Mouse (Mus musculus) CD4-positive, CD25-positive, alpha-beta regulatory T cell, adult 2 months (primary cell): ENCODE data around the gene Bag3.
"Not testable (repeated sequence)": the region's sequence is repeated elsewhere in the genome, so short reads cannot be mapped to it uniquely, and the experiment has no call there.

Experiments used
- DNase-seq: peaks from one replicate; pipeline ENCODE4 v3.0.0-alpha.2; 2012; ENCODE audit warnings: low read depth, low spot score

The Bag3 gene

DNA sequence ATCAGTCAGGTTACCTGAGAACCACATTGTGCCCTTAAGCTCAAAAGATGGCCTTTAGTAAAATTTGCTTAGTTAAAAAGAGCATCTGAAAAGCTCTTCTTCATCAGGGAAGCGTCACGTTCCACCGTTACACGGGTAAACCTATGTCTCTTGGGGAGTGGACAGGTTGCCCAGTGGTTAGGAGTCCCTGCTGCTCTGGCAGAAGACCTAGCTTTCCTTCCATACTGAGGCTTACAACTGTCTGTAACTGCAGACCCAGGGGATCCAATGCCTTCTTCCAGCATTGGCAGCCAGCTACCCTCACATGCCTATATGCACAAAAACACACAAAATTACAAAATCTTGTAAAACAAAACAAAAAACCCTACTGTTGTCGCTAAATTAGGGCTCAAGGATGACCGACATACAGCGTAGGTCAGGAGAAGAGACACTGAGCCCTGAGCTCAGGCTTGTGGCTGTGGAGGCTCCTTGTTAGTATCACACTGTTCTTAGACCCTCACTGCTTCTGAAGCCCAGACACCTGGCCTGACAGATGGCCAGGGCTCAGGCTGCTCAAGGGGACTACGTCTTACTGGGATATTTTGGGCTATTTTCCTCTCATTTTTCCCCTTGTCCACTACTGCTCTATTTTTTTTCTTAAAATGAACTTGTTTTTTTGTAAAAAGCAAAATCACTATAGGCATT is 44.3 kb downstream of the Bag3 start:
- no peak for DNase-seq

DNA sequence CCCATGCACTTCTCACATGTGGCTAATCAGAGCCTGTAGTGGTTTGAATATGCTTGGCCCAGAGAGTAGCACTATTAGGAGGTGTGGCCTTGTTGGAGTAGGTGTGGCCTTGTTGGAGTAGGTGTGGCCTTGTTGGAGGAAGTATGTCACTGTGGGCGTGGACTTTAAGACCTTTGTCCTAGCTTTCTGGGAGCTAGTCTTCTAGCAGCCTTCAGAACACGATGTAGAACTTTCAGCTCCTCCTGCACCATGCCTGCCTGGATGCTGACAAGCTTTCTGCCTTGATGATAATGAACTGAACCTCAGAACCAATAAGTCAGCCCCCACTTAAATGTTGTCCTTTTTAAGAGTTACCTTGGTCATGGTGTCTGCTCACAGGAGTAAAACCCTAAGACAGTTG is 46.0 kb downstream of the Bag3 start:
- DNase-seq, result not testable (repeated sequence)

DNA sequence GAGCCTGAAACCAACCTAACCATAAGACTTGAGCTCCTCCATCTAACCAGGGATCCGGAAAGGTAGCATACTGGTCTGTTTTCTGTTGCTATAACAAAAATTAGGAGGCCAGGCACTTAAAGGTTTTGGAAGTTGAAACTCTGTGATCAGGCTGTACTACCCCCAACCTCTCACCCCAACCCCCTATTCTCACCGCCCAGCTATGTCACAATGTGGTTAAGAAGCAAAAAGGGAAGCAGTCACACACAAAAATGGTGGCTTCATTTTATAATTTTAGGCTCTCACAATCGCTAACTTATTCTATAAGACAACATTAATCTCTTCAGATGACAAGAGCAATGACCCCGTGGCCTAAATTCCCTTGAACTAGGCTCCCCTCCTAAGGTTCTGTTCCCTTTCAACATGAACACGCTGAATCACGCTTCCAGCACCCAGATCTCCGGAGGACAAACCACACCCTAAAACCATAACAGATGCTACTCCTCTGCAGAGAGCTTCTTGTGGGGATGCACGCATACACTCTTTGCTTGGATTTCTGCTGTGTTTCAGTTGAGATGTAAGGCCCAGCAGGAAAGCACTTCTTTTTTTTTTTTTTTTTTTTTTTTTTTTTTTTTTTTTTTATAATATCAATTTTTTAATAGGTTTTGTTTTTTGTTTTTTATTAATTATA is 46.7 kb downstream of the Bag3 start:
- no peak for DNase-seq

DNA sequence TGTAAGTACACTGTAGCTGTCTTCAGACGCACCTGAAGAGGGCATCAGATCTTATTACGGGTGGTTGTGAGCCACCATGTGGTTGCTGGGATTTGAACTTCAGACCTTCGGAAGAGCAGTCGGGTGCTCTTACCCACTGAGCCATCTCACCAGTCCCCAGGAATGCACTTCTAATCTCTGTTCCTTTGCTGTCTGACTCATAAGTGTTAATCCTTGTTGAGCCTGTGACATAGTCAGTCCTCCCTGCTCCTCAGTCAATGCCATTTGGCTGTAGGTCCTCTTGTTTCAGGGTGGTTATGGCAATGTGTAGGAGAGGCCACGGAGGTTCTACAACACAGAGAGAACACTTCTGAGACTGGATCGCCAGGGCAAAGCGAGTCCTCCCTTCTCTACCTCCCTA is 47.2 kb downstream of the Bag3 start:
- not testable (repeated sequence) for DNase-seq

DNA sequence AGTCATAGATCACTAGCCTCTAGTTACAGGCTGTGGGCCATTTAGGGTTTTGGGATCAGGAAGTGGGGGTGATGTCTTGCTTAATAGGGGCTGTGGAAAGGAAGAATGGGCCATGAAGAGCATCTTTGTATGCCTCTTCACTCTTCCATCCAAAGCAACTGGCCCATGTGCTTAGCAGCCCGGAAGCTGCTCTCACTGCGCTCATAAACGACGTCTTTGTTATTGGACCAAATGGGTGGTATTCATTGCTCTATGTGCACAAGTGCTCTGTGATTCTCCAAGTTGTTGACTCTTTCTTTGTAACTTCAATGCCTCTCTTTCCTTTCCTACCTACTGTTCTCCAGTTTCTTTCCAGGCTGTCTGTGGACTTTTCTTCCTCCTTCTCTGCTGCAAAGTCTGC is 48.6 kb downstream of the Bag3 start:
- DNase-seq, result no peak

DNA sequence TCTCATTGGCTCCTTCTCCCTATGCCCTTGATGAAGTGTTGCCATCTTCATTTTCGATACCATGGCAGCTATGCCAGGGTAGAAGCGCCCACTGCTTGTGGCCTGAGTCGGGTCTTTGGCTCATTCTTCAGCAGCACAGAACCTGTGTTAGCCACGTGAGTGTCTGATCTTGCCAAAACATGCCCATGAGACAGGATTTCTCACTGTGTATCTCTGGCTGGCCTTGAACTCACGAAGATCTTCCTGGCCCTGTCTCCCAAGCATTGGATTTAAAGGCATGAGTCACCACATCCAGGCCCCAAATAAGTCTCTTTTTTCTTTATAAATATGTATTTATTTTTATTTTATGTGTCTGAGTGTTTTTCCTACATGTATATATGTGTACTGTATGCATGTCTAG is 51.8 kb downstream of the Bag3 start:
- DNase-seq, result no peak

DNA sequence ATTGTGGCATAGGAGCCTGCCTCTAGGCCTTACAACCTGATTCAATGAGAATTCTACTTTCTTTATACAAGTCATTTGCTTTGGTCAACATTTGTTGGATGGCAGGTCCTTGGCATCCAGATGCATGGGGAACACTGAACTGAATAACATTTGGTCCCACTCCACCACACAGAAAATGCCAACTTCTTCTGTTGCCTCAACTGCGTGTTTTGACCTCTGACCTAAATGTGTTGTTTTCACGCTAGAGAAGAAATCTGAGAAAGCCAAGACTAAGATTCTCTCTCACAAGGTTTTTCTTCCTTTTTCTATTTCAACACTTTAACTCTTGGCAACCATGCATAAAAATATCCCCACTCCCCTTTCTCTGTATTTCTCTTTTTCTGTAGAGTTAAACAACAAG is 52.4 kb downstream of the Bag3 start:
- DNase-seq, result no peak

DNA sequence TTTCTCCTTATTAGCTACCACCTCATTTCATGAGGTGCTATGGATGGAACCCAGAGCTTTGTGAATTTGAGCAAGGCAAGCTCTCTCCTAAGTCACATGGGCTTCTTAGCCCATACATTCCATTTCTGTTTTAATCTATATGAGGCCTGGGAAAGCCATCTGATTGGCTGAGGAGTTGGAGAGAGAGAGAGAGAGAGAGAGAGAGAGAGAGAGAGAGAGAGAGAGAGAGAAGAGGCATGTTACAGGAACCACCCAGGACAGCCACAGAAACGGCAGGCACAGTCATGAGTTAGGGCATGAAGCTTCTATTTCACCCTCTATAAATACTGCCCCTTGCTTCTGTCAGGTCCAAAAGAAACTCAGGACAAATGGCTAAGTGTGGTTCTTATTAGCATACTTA is 54.2 kb downstream of the Bag3 start:
- no peak for DNase-seq

DNA sequence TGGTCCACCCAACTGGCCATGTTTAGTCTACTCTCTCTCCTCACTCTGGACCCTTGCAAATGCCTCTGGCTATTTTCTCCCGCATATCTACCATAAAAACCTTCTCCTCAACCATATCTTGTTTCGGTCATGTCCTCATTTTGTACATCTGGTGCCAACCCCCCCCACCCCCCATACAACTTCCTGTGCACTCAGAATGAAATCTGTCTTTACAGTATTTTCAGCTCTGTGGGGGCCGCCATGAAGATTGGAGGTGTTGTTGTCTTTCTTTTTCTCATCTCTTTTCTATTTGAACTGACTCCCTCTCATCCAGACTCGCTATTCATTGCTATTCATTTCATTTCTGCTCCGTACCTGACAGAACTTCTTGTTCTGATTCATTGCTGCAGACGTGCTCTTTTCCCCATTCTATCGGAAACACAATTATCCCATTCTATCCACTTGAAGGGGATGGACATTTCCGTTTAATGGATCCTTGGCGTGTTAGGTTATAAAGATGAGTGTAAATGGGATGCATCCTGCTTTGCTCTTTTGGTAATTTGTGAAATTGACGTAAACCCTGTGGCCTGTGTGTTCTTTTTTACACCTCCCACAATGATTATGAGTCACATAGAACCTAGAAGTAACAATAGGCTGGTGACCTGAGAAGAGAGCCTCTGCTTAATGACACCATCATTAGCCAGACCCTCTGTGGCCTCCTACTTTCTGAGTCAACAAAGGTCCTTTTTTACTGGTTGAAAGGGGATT is 55.0 kb downstream of the Bag3 start:
- peak; percentile 45 for DNase-seq

DNA sequence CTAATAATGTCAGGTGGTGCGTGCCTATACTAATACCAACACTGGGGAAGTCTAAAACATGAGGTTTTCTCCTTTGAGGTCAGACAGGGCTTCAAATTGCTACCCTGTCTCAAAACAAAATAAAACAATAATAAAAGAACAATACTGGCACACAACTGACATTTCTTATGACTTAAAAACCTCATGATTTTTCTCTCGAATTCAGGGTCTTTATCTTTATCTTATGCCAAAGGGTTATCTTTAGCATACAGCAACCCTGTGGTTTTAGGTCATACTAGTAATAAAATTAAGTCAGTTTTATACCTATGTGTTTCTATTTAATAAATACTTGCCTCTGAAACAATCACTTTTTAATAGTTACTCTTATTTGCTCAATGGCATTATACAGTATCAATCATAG is 56.0 kb downstream of the Bag3 start:
- no peak for DNase-seq

DNA sequence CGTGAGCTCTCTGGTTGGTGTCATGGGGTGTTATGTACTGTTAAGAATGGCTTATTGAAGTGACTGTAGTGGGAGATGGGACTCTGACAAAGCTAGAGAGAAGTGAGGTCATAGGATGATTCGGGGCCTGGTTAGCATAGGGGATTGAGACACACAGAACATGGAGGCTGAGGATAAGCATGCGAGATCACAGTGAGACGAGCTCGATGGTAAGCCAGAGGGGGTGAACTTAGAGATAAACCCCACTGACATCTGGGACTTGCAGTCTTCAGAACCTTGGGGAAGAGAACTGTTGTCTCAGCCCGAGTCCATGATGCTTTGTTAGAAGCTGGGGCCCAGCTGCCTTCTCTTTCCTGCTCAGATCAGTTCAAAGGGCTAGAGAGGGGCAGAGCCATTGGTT is 56.9 kb downstream of the Bag3 start:
- no peak for DNase-seq

DNA sequence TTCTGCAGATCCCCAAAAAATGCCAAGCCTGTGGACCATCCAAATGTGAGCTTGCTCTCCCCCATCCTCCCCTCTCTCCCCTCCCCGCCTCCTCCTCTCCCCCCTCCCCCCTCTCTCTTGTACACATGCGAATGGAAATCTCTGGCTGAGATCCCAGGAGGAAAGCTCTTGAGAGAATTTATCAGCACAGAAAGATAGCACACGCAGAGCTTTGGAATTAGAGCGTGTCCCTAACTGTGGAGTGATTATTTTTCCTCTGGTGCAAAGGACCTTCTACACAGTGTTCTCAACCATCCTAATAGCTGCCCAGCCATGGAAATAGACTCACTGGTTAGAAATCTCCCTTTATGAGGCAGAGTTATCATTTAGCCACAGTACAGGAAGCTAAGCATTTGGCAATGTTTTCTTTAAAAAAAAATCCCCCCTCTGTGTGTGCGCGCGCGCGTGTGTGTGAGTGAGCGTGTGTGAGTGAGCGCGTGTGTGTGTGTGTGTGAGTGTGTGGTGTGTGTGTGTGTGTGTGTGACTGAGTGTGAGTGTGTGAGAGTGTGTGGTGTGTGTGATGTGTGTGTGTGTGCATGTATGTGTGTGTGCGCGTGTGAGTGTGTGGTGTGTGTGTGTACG is 58.6 kb downstream of the Bag3 start:
- no peak for DNase-seq

DNA sequence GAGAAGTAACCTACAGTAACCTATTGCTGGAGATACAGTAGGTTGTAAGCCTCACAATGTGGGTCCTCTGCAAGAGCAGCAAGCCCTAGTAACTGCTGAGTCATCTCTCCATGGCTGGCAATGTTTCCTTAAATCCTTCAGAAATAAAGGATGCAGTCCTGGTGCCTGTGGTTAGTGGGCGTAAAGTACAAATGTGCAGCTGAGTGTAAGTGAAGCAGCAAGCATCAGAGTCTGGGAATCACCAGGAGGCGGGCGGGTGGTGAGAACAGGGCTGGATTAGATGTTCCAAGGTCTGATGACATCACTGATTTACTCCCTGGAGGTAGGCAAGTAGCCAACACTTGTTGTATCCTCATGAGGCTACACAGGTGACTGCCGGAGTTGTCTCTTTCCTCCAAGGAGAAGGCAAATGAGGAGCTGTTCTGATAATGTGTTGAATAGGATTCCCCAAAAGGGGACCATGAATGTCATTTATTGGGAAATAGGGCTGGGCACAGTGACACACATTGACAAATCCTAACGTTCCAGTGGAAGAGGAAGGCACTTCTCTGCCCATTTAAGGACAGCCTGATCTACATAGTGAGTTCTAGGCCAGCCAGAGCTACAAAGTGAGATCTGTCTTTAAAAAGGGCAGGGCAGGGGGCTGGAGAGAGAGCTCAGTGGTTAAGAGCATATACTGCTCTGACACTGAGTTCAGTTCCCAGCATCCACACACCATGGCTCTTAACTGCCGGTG is 60.0 kb downstream of the Bag3 start:
- no peak for DNase-seq

DNA sequence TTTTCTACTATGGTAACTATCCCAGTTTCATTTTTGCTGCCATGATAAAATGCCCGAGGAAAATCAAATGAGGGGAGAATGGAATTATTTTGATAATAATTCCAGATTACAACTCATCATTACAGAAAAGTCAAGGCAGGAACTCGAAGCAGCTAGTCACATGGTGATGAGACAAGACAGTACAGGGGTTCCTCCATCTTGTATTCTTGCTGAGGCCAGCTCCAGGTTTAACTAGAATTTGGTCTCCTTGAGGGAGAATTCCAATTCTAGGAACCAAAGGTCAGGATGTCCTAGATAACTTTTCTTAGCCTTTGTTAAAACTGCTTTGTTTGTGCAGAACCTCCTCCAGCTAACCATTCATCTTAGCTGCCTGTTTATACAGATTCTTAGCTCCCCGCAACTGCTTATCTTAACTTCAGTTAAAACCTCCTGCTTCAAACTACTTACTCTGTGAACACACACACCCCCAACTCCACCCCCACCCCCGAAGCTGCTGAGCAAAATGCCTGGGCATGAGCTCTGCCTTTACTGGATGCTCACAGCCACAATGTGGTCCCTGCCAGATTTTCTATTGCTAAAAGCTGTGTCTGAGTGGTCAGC is 64.0 kb downstream of the Bag3 start:
- DNase-seq, result no peak

DNA sequence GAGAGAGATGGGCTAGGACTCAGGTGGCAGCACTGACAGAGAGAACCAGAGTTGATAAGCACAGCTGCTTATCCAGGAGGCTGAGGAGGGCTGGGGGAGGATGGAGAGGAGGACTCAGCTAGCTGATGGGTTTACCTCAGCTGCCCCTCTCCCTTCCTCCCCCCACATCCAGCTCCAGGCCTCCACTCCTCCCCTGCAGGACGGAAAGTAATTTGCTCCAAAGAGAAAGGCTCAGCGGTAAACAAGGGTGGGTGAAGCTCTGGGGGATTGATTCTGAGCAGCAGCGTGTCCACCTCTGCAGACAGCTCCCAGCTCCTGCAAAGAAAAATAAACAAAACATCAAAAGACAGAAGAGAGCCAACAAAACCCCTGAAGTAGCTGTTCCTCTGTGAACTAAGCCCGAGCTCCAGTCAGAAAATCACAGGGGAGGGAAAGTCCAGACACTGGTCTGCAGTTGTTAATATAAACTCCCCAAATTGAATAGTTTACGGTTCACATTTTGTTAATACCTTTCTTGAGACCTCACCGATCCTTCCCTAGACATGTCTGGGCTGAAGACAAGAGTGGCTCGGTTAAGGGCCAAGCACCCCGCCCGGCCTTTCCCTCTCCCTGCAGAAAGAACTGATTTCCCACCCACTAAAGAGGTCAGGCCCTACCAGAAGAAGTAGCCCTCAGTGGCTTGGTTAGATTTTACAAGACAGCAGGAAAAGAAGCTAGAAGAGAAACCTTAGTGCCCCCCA is 68.1 kb downstream of the Bag3 start:
- DNase-seq, result no peak

DNA sequence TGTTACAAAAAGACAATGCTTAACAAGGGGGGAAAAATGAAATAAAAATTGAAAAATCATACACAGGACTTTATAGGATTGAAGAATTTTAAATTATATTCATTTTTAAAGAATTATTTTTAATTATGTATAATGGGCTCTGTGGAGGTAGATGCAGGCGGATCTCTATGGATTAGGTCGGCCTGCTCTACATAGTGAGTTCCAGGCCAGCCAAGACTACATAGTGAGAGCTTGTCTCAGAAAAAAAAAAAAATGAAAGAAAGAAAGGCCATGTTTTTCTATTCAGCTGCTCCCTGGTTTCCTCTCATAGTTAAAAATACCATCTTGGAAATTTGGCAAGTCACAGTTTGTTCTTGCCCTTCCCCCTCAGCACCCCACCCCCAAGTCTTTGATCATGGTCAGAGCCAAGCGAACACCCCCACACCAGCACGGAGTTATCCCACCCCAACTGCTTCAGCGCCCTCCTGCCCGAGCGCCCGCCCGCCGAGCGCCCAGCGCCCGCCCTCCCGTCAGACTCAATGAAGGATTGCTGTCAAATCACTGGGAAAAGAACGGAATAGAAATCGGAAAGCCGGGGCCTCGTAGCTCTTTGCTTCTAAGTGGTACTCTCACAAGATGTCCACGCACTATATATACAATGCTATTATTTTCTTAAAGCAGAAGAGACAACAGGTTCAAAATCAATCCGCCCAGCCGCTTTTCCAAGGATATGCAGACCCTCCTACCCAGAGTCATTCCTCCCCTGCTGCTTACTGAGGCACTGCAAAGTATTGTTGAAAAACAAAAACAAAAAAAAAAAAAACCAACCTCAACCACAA is 68.9 kb downstream of the Bag3 start:
- no peak for DNase-seq

DNA sequence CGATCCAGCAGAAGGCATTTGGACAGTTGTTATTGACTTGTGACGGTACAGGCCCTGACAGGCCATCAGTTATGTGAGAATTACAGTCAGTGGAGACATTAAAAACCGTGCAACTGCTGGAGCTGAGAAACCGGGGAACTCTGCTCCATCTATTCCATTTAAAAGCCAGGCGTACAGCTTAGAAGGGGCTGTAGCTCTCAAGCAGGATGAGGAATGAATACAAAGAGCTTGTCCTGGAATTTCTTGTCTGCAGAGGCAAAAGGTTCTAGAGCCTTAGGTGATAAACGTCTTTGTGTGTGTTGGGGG is 69.5 kb downstream of the Bag3 start:
- DNase-seq, result no peak

DNA sequence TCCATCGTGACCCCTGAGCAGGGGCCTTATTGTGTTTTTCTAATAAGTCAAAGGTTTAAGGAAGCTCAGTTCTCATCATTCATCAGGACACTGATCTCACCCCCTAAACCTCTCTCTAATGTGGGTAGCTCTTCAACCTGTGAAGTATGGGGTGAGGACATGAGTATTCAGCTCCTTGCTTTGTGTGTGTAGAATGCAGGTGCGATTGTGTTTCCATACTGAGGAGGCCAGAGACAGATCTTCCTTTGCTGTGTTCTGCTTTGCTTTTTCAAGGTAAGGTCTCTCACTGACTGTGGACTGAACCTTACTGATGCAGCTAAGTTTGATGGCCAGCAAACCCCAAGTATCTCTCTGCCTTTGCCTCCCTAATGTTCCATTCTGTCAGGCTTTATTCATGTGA is 72.9 kb downstream of the Bag3 start:
- DNase-seq, result no peak
